Mouse (Mus musculus) adrenal gland, adult 18-20 months (tissue): ENCODE measurements around the gene Cldn4. TPM values are rescaled to one million over a fixed set of nuclear protein-coding genes. Genes with fewer than 3 reads are reported as not detected.
A peak's percentile ranks its signal among the peaks of the same experiment; 100 is the strongest.
"Not testable (repeated sequence)": the region's sequence is repeated elsewhere in the genome, so short reads cannot be mapped to it uniquely, and the experiment has no call there.

Source experiments
- DNase-seq, 2 experiments: peaks; one replicate each; pipeline ENCODE4 v3.0.0; 2021 to 2022; ENCODE audit warnings: low spot score in 2 of 2
- total RNA-seq, 2 experiments: library from RNA; stranded (reverse); gene quantifications; 1 replicate in 1 of 2; 2 replicates in 1 of 2; pipeline ENCODE4 v1.2.3; 2021

Gene Cldn4
- total RNA-seq, 2 experiments from 2014 or later: not detected

GRCm38 (mm10) chr5:134964655-134965054 is 17.9 kb upstream of the Cldn4 start:
- DNase-seq: not testable (repeated sequence)

GRCm38 (mm10) chr5:134963546-134963945 is 16.8 kb upstream of the Cldn4 start:
- DNase-seq: no peak

GRCm38 (mm10) chr5:134961519-134961918 is 14.8 kb upstream of the Cldn4 start:
- no peak for DNase-seq

GRCm38 (mm10) chr5:134960430-134960829 is 13.7 kb upstream of the Cldn4 start:
- no peak for DNase-seq

GRCm38 (mm10) chr5:134959114-134959513 is 12.4 kb upstream of the Cldn4 start:
- peak; percentile 45 to 47 for DNase-seq

- DNase-seq: no peak
These were observed 8.8 kb upstream of the Cldn4 start for GRCm38 (mm10) chr5:134955491-134955890.

GRCm38 (mm10) chr5:134951053-134951884 is 4.5 kb upstream of the Cldn4 start:
- DNase-seq: no peak

- no peak for DNase-seq
These were observed 1.3 kb upstream of the Cldn4 start for GRCm38 (mm10) chr5:134948085-134948439.

- no peak for DNase-seq
These were observed 818 bp upstream of the Cldn4 start for GRCm38 (mm10) chr5:134947420-134948084.

- no peak for DNase-seq
These were observed 474 bp downstream of the Cldn4 start for GRCm38 (mm10) chr5:134946063-134946856.

GRCm38 (mm10) chr5:134945266-134945959 is 1.3 kb downstream of the Cldn4 start:
- no peak for DNase-seq

- no peak for DNase-seq
These were observed 2.6 kb downstream of the Cldn4 start for GRCm38 (mm10) chr5:134944179-134944578.

- no peak for DNase-seq
These were observed 4.0 kb downstream of the Cldn4 start for GRCm38 (mm10) chr5:134942740-134943139.

GRCm38 (mm10) chr5:134941472-134942209 is 5.1 kb downstream of the Cldn4 start:
- DNase-seq: no peak

GRCm38 (mm10) chr5:134939554-134939953 is 7.2 kb downstream of the Cldn4 start:
- not testable (repeated sequence) for DNase-seq

- no peak for DNase-seq
These were observed 7.7 kb downstream of the Cldn4 start for GRCm38 (mm10) chr5:134939069-134939468.

- no peak for DNase-seq
These were observed 10.0 kb downstream of the Cldn4 start for GRCm38 (mm10) chr5:134936626-134937185.

- no peak for DNase-seq
These were observed 10.7 kb downstream of the Cldn4 start for GRCm38 (mm10) chr5:134936051-134936450.

GRCm38 (mm10) chr5:134934666-134935065 is 12.1 kb downstream of the Cldn4 start:
- no peak for DNase-seq

GRCm38 (mm10) chr5:134933686-134934085 is 13.0 kb downstream of the Cldn4 start:
- not testable (repeated sequence) for DNase-seq
